Mouse (Mus musculus) heart, postnatal 25 days (tissue): ENCODE results near the gene Ccdc33. TPM values are rescaled to one million over a fixed set of nuclear protein-coding genes. Genes with fewer than 3 reads are reported as not detected.

ENCODE experiments used
- DNase-seq: peaks from one replicate; pipeline ENCODE4 v3.0.0; 2022; ENCODE audit warnings: low spot score
- intact Hi-C: fragments of 180-260 bp; cut with DNase I; formaldehyde crosslinking; loops from one replicate; pipeline ENCODE4 v1.15.1; 2025
- total RNA-seq, 2 experiments: library from RNA; stranded (reverse); gene quantifications; 2 replicates each; pipeline ENCODE4 v1.2.3; 2021

The Ccdc33 gene
- total RNA-seq, 2 experiments from 2014 or later: not detected

DNA sequence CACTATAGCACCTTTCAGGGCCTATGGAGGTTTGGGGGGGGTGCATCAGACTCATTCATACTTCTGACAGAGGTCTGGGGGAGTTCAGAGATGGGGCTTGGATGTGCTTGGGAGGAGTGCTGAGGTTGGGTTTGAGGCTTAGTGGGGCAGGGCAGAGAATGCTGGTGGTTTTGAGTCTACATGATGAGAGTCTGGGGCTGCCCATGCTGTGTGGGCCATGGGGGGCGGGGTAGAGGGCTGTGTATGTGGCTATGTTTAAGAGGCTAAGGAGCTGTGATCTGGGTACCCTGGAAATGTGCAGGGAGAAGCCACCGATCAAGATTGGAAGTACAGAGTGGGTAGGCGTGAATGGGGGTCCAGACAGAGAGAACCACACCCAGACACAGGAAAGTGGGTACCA is 126.6 kb downstream of the Ccdc33 start:
- no peak for DNase-seq
- intact Hi-C loops: loop anchor here (1.0 kb wide), 1 partner anchor 57 kb away; no protein-coding TSS in a partner anchor

DNA sequence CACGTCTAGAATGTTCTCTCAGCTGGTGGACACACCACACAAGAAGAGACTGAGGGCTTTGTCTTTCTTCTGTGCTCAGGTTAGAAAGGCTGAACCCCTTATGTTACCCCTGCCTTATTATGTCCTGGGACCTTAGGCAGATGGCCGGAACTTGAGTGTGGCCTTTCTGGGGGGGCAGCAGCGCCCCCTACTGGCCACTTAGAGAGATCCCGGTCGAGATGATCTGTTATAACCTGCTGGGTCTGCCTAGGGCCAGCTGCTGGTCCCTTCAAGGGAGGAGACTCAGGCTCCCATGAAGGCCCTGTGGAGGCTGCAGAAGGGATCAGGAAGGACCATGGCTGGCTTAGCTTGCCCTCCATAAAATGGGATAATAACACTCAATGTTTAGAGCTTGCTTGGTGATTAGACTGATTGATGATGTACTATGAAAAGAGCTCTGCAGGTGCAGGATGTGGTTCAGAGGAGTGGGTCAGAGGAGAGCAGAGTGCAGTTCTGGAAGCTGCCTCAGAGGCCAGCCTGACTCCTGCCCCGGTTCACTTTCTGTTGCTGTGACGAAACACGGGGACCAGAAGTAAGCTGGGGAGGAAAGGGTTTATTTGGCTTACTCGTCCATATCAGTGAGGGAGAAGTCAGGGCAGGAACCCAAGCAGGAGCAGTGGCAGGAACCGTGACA is 128.0 kb downstream of the Ccdc33 start:
- intact Hi-C loops: no loop called here
- DNase-seq: no peak

DNA sequence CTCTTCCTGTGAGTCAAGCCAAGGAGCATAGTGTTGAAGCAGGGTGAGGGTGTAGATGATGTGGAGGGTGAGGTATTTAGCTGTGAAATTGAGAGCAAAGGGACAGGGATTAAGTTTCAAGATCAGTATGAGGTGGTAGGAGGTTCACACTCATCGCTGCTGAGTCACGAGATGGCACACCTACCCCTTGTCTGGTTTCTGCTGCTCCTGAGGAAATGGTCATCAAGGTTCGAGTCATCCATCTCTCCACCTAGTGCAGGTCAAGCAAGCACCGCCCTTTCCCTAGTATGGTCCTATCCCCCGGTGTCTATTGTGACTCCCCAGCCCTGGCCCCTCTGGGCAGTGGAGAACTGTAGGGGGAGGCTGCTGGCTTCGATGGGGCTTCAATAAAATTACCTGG is 129.3 kb downstream of the Ccdc33 start:
- intact Hi-C loops: loop anchor here (2.0 kb wide), 1 partner anchor 17 kb away; no protein-coding TSS in a partner anchor
- DNase-seq: no peak

DNA sequence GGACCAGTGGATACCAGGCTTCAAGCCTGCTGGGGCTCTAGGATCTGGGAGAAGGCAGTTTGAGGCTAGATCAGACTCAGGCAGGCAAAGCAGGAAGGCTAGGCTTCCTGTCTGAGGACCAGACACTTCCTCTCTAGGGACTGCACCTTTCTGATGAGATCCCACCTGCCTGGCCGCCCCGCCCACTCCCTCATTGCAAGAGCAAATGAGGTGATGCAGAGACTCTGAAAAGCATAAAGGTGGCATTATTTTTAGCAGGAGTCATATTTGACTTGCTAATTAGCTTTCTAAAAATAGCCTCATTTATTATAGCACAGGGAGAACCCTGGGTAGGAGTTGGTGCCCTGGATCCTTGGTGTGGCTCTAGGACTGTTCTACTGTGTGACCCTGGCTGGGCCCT is 130.5 kb downstream of the Ccdc33 start:
- no peak for DNase-seq
- intact Hi-C loops: loop anchor here (2.0 kb wide), 1 partner anchor 15 kb away; no protein-coding TSS in a partner anchor

DNA sequence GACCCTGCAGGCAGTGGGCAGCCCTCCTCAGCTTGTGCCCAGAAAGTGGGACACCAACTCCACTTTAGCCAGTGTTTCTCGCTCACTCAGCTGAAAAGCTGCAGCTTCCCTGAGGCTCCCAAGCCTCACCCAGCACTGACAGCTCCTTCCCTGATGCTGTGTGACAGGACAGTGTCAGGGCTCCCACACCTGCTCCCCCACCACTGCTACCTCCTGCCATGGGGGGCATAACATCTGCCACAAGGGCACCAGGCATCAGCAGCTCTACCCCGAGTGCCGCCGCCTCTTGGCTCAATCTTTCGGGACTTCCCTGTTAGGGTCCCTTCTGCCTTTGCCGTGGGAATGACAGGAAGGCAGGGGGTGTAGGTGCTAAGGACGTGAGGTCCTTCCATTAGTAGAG is 132.3 kb downstream of the Ccdc33 start:
- no peak for DNase-seq
- intact Hi-C loops: no loop called here

DNA sequence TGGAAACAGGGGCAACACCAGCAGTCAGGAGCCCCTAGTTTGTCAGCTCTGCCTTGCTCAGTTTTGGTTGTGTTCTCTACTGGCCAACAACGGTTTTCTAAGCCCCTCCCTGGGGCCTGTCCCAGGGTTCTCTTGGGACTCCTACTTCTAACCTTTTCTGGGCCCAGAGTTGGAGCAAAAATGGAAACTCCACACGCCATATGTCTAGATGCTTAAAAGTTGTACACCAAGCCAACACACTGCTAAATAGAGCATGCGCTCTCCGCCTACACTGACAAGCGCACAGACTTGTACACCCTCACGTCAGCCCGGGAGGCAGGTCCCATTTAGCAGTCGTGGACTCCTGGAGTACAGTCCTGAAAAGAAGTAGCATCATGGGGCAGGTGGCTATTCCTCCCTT is 133.3 kb downstream of the Ccdc33 start:
- intact Hi-C loops: no loop called here

DNA sequence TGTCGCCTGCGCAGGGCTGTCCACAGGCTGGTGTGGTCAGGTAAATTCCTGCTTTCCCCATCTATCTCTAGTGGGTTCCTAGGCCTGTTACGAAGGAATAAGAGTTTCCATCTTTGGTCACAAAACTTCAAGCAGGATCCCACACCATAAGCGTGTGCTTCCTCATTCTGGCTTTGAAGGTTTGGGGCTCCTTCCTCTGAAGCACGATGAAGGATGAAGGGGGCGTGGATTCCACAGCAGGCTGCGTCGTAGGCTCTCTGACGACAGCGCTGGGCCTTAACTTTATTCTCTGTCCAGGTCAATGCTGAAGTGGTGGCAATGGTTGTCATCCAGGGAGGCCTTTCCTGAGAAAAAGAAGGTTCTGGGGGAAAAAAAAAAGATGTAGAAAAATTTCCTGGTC is 138.1 kb downstream of the Ccdc33 start:
- DNase-seq: no peak
- intact Hi-C loops: no loop called here

More for the DNA sequence above, 133.3 kb downstream of the Ccdc33 start:
- DNase-seq: no peak

DNA sequence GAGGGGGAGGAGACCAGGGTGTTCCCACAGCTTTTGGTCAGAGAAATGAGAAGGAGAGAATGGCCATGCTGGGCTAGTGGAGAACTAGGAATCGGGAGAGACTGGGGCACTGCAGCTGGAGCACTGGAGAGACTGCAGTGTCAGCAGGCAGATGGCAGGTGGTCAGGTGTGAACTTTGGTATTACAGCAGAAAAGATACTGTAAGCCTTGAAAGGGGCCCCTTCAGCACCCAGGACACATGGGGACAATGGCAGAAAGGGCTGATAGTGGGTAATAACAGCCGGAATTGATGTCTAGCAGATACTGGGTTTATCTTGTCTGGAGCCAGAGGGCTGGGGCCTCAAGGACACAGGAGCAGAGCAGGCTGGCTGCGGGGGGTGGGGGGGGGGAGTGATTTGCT is 139.8 kb downstream of the Ccdc33 start:
- intact Hi-C loops: no loop called here
- DNase-seq: no peak

Other genes starting within 250 kb of the Ccdc33 start
- 10 to 100 TPM; 70.8 to 80.1 TPM for gene Ubl7, start 207.8 kb downstream of the Ccdc33 start, total RNA-seq
- gene Sema7a, start 178.7 kb downstream of the Ccdc33 start, total RNA-seq: 10 to 100 TPM; 18.8 to 28.5 TPM
- not detected for gene Cyp11a1, start 112.4 kb downstream of the Ccdc33 start, total RNA-seq
- gene Stra6, start 55.0 kb downstream of the Ccdc33 start, total RNA-seq: 1 to 10 TPM in 1 of 2 experiments, under 1 TPM in 1; 0.23 to 1.0 TPM
- 10 to 100 TPM; 31.4 to 33.0 TPM for gene Islr, start 85.5 kb upstream of the Ccdc33 start, total RNA-seq
- gene Islr2, start 85.5 kb upstream of the Ccdc33 start, total RNA-seq: 1 to 10 TPM; 1.0 to 1.2 TPM
- 10 to 100 TPM in 1 of 2 experiments, 1 to 10 TPM in 1; 10.0 to 12.6 TPM for gene Pml, start 131.0 kb upstream of the Ccdc33 start, total RNA-seq
- gene Stoml1, start 134.3 kb upstream of the Ccdc33 start, total RNA-seq: 10 to 100 TPM; 10.3 to 13.5 TPM
- gene Loxl1, start 194.4 kb upstream of the Ccdc33 start, total RNA-seq: 10 to 100 TPM; 36.6 to 36.7 TPM